Mouse (Mus musculus) mouse trophoblast stem cell (cell line): ENCODE results near the gene Hspb11.

ENCODE experiments used
- in situ Hi-C, 2 experiments: fragments of 300-500 bp; cut with MseI, MboI; formaldehyde crosslinking; loops; 2 replicates in 1 of 2; 3 replicates in 1 of 2; pipeline ENCODE4 v1.15.1; 2025

Gene Hspb11

GRCm38 (mm10) chr4:107253125-107254091 lies at the start of gene Hspb11, which contains the start of gene Lrrc42:
Gene Hspb11, plus strand, starts transcription at chr4:107253593.
Gene Lrrc42, minus strand, starts transcription at chr4:107253532.
- in situ Hi-C loops: no loop called here

GRCm38 (mm10) chr4:107207016-107207415 lies 46.4 kb upstream of the Hspb11 start:
- in situ Hi-C loops: no loop called here

- in situ Hi-C loops: no loop called here
Measured at GRCm38 (mm10) chr4:107208880-107209279, 44.5 kb upstream of the Hspb11 start, which contains the start of gene Ldlrad1. Gene Ldlrad1, plus strand, starts transcription at chr4:107209180.

DNA sequence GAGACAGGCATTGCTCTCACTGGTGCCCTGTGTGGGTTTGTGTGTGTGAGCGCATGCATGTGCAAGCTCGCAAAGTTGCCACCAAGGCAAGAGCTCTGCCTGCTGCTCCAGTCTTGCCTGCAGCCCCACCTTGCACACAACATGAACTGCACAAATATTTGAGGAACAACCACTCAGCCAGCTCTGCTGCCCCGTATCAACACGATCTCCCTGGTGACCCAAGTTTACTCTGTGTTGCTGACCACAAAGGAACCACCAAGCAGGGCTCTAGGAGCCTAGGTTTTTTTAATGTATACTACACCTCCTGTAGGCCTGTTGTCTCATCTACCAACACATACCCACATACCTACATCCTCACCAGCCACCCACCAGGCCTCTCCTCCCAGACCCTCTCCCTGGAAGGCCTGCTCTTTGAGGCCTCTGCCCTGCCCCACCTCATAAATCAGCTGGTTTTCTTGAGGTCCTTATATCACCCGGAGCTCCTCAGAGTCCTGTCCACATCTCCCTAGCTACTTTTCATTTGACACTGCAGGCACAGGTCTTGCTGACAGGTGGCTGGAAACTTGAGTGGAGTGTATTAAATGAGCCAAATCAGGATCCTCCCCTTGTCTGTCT lies 42.8 kb upstream of the Hspb11 start:
- in situ Hi-C loops: no loop called here

- in situ Hi-C loops: no loop called here
Measured at GRCm38 (mm10) chr4:107211465-107211864, 41.9 kb upstream of the Hspb11 start.

DNA sequence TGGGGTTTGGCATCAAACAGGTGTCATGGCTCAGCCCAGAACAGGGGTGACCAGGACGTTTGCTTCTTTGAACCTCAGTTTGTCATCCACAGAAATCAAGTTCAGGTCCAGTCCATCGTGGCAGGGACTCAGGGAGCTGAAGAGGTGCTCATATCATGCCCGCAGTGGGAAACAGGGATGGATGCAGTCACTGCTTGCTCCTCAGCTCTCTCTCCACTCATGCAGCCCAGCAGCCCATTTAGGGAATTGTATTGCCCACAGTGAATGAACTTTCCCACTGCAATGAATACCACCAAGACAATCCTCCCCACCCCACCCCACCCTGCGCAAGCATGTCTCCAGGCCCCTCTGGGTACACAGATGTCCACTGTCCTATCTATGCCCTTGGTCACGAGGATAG lies 41.5 kb upstream of the Hspb11 start:
- in situ Hi-C loops: no loop called here

DNA sequence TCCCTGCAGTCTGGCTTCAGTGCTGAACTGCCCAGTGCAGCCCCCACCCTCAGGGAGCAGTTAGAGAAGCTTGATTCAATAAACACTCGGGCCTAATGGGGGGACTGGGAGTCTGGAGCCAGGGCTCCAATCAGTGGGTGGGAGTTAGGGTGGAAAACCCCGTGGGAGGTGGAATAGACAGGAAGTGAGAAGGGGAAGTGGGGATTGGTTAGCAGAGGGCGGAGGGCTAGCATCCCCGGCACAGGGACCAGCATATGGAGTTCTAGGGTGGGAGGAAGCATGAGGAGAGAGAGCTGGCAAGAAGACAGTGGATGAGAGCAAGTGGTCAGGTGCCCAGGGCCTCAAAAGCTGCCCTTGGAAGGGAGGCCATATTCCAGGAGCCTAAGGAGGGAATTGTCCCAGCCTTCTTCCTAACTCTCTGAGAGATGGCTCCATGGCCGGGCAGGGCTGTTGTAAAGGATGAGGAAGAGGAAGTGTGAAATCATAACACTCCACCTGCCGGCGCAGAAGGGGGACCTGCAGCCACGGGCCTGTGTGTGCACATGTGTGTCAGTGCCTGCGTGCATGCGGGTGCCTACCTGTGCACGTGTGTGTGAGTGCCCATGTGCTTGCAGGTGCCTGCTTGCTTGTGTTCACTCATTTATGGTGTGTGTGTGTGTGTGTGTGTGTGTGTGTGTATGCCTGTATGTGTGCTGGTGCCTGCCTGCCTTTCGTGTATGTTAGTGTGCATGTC lies 39.9 kb upstream of the Hspb11 start:
- in situ Hi-C loops: no loop called here

GRCm38 (mm10) chr4:107217574-107217973 lies 35.8 kb upstream of the Hspb11 start:
- in situ Hi-C loops: no loop called here

- in situ Hi-C loops: no loop called here
Measured at GRCm38 (mm10) chr4:107221524-107221923, 31.9 kb upstream of the Hspb11 start.

DNA sequence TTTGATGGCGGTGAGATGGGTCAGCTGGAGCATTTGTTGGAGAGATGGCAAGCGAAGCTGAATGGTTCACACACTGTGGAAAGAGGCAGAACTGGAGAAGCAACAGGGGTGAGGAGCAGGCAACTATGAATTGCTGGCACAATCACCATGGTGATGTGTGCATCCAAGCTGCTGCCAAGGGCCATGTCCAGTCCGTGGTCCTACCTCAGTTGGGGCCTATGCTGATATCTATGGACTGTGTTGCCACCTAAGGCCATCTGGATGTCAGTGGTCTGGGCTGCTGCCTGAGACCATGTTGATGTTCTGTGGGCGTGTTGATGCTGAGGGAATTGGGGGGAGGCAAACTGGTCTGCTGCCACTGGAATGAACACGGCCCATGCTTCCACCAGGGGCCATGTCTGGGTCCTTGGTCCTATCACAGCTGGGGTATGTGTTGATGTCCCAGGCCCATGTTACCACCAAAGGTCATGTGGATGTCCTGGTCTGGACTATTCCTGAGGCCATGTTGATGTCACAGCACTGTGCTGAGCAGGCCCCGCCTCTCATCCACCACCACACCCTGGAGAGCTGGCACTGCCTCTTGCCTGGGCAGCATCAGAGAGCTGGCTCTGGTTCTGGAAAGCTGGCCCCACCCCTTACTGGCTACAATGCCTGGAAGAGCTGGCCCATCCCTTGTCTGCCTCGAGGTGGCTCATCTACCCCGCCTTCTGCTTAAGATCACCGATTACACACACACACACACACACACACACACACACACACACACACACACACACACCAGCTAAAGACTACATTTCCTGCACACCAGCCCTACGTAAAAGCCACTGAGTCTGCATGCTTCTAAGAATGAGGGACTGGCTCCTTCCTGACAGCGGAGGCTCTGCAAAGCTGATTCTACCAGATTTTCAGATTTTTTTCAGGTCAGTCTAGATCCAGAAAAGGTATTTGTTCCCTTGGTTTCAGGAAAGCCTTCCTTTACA lies 29.9 kb upstream of the Hspb11 start:
- in situ Hi-C loops: no loop called here

GRCm38 (mm10) chr4:107226313-107226712 lies 27.1 kb upstream of the Hspb11 start:
- in situ Hi-C loops: no loop called here

GRCm38 (mm10) chr4:107232219-107232618 lies 21.2 kb upstream of the Hspb11 start:
- in situ Hi-C loops: no loop called here

DNA sequence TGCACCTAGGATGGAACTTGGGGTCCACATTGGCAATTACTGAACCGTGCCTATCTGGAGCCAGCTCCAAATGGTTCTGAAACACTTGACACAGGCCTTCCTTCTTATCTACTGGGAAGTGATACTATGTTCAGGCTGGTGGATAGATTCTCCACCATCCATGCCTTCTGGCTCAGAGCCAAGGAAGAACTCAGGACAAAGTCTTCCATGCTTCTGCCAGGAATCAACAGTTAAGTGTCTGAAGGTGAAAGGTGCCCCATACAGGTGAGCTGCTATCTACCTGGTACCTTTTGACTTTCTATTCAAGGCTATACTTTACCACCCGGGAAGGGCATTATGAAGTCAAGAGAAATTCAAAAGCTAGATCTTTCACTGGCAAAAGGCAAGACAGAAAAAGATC lies 15.1 kb upstream of the Hspb11 start:
- in situ Hi-C loops: no loop called here

DNA sequence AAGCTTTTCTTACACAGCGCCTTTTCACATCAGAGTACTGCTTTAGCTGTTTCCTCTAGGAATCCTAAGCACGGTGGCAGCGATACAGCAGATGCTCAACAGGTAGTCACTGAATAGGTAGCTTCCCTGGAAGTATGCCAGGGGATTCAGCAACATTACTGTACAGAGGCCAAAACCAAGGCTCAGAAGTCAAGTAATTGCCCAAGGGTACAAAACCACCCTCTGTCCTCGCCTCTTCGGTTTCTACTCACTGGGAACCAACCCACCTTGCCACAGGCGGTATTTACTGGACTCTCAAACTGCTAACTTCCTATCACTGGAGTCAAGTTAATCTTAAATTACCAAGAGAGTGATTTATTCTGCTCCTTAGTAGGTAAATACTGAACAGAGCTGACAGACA lies 13.2 kb upstream of the Hspb11 start:
- in situ Hi-C loops: loop anchor here in 1 of 2 experiments (10.0 kb wide), 1 partner anchor 105 kb away; no protein-coding TSS in a partner anchor

GRCm38 (mm10) chr4:107243365-107244333 lies 9.7 kb upstream of the Hspb11 start:
- in situ Hi-C loops: loop anchor here in 1 of 2 experiments (10.0 kb wide), 1 partner anchor 101 kb away; no protein-coding TSS in a partner anchor

GRCm38 (mm10) chr4:107245368-107245767 lies 8.0 kb upstream of the Hspb11 start:
- in situ Hi-C loops: loop anchor here in 1 of 2 experiments (10.0 kb wide), 1 partner anchor 99 kb away; no protein-coding TSS in a partner anchor

- in situ Hi-C loops: loop anchor here in 1 of 2 experiments (10.0 kb wide), 1 partner anchor 99 kb away; no protein-coding TSS in a partner anchor
Measured at GRCm38 (mm10) chr4:107246040-107246439, 7.4 kb upstream of the Hspb11 start.

DNA sequence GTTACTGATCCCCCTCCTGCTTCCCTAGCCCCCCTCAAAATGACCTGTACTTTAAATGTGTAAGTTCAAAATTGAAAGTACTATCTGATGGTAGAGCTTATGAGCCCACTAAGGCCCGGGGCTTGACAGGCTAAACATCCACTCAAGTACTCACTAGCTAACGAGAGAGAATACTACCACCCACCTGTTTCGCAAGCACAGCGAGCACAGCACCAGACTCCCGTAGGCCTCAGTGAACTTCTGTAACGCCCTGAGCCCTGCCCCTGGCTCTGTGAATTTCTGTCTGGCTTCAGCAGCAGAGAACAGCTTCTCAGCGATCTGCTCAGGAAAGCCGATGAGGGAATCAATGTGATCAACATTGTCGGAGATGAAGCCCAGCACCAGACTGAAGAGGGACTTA lies 6.3 kb upstream of the Hspb11 start:
- in situ Hi-C loops: loop anchor here in 1 of 2 experiments (10.0 kb wide), 1 partner anchor 98 kb away; no protein-coding TSS in a partner anchor

GRCm38 (mm10) chr4:107248061-107248460 lies 5.3 kb upstream of the Hspb11 start:
- in situ Hi-C loops: loop anchor here in 1 of 2 experiments (10.0 kb wide), 1 partner anchor 97 kb away; no protein-coding TSS in a partner anchor
